Mouse (Mus musculus): Measurements from ENCODE around the gene Tubb5. TPM values are rescaled to one million over a fixed set of nuclear protein-coding genes. Genes with fewer than 3 reads are reported as not detected.

The Tubb5 gene
- polyA plus RNA-seq, 1 experiment from 2014 or later, result 1,042 TPM

GRCm38 (mm10) chr17:35809395-35809794 lies 28.7 kb downstream of the Tubb5 start:
- H3K4me2 ChIP-seq, result no peak overlapping the region
- H3K27ac ChIP-seq, result no peak overlapping the region
- H3K9ac ChIP-seq, result no peak overlapping the region
- H3K27me3 ChIP-seq, result no peaks in the 10 kb centered on the region
- no peaks in the 10 kb centered on the region for H3K36me3 ChIP-seq
- 82% methylated on average over 11 of the region's 11 CpGs for WGBS
- no peak for ATAC-seq (ENCODE audit: borderline replicate concordance, extremely low read depth, low FRiP score, low TSS enrichment)
- peaks cover 37% of the 10 kb centered on the region for H3K4me1 ChIP-seq
- no peak overlapping the region for H3K4me3 ChIP-seq
- H3K9me3 ChIP-seq, result no peaks in the 10 kb centered on the region

GRCm38 (mm10) chr17:35808073-35808472 lies 30.0 kb downstream of the Tubb5 start:
- Histone ChIP-seq H3K27ac (peak overlapping the region; percentile 25; the same call in 1 of the 2 replicates), H3K9me3 (no peaks in the 10 kb centered on the region), H3K9ac (no peak overlapping the region), H3K4me2 (no peak overlapping the region), H3K36me3 (no peaks in the 10 kb centered on the region), H3K4me3 (no peak overlapping the region), H3K27me3 (no peaks in the 10 kb centered on the region), H3K4me1 (peaks cover 28% of the 10 kb centered on the region)
- 51% methylated on average over 9 of the region's 9 CpGs for WGBS
- no peak for ATAC-seq (ENCODE audit: borderline replicate concordance, extremely low read depth, low FRiP score, low TSS enrichment)

DNA sequence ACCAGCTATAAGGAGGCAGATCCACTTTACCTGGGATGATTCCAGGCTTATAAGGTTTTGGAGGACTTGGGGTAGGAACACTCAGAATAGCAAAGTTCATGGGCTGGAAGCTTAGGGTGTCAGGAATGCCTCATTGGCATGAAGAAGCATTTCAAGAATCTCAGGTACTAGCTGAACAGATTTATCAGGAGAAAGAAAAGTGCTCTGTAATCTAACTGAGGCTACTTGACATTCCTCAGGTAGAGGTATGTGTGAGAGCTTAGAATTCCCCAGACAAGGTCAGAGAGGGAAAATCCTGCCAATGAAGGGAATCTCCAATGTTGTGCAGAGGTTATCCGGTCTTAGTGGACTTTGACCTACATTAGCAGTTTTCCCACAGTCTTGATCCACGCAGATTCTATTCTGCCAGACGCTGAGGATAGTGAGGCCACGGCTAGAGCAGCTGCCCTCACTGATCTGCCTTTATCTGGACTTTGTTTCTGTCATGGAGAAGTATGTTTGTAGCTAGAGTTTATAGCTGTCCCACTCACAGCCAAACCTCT lies 34.2 kb downstream of the Tubb5 start:
- Histone ChIP-seq H3K36me3 (no peaks in the 10 kb centered on the region), H3K4me1 (peaks cover 28% of the 10 kb centered on the region), H3K4me3 (no peak overlapping the region), H3K9me3 (no peaks in the 10 kb centered on the region), H3K9ac (no peak overlapping the region), H3K27ac (peak overlapping the region; percentile 73), H3K27me3 (no peaks in the 10 kb centered on the region), H3K4me2 (no peak overlapping the region)
- WGBS, result 45% methylated on average over 4 of the region's 4 CpGs
- ATAC-seq (ENCODE audit: borderline replicate concordance, extremely low read depth, low FRiP score, low TSS enrichment), result peak; percentile 37; the same call in 1 of the 2 replicates

- H3K9me3 ChIP-seq, result no peaks in the 10 kb centered on the region
- peak overlapping the region; percentile 45; the same call in 1 of the 2 replicates for H3K27ac ChIP-seq
- H3K36me3 ChIP-seq, result no peaks in the 10 kb centered on the region
- no peak overlapping the region for H3K4me3 ChIP-seq
- no peak overlapping the region for H3K4me2 ChIP-seq
- H3K4me1 ChIP-seq, result peaks cover 25% of the 10 kb centered on the region
- no peak for ATAC-seq (ENCODE audit: borderline replicate concordance, extremely low read depth, low FRiP score, low TSS enrichment)
- 20% methylated on average over 6 of the region's 6 CpGs for WGBS
- H3K27me3 ChIP-seq, result no peaks in the 10 kb centered on the region
- H3K9ac ChIP-seq, result no peak overlapping the region
Observed at GRCm38 (mm10) chr17:35803020-35803419, 35.1 kb downstream of the Tubb5 start.

DNA sequence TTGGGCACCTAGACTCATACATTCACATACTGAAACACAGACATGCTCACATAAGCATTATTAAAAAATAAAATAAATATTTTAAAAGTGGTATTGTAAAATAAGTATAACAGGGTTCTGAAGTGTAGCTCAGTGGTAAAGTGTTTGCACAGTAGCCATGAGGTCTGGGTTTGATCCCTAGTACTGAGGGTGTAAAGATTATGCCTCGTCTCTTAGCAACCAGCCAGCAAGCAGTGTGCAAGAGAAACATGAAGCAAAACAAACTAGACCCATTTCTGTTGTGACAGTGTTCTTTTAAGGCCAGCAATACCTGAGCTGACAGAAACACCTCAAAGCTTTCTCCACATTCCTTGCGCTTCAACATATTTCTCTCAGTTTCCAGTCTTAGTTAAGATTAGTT lies 37.2 kb downstream of the Tubb5 start:
- no peak overlapping the region for H3K4me3 ChIP-seq
- H3K27me3 ChIP-seq, result no peaks in the 10 kb centered on the region
- no peak overlapping the region for H3K4me2 ChIP-seq
- H3K9ac ChIP-seq, result no peak overlapping the region
- H3K27ac ChIP-seq, result 0 out of 2 replicates have a peak overlapping the region, but pooled peaks have one; percentile 7
- ATAC-seq (ENCODE audit: borderline replicate concordance, extremely low read depth, low FRiP score, low TSS enrichment), result no peak
- 53% methylated on average over 2 of the region's 2 CpGs for WGBS
- no peaks in the 10 kb centered on the region for H3K9me3 ChIP-seq
- H3K4me1 ChIP-seq, result peaks cover 25% of the 10 kb centered on the region
- no peaks in the 10 kb centered on the region for H3K36me3 ChIP-seq

GRCm38 (mm10) chr17:35796835-35797234 lies 41.3 kb downstream of the Tubb5 start:
- H3K4me1 ChIP-seq, result peaks cover 12% of the 10 kb centered on the region; the same call in 1 of the 2 replicates
- no peak overlapping the region for H3K4me3 ChIP-seq
- 67% methylated on average over 5 of the region's 5 CpGs for WGBS
- H3K27ac ChIP-seq, result no peak overlapping the region
- no peaks in the 10 kb centered on the region for H3K36me3 ChIP-seq
- H3K9me3 ChIP-seq, result no peaks in the 10 kb centered on the region
- no peak for ATAC-seq (ENCODE audit: borderline replicate concordance, extremely low read depth, low FRiP score, low TSS enrichment)
- no peaks in the 10 kb centered on the region for H3K27me3 ChIP-seq
- no peak overlapping the region for H3K9ac ChIP-seq
- H3K4me2 ChIP-seq, result no peak overlapping the region

DNA sequence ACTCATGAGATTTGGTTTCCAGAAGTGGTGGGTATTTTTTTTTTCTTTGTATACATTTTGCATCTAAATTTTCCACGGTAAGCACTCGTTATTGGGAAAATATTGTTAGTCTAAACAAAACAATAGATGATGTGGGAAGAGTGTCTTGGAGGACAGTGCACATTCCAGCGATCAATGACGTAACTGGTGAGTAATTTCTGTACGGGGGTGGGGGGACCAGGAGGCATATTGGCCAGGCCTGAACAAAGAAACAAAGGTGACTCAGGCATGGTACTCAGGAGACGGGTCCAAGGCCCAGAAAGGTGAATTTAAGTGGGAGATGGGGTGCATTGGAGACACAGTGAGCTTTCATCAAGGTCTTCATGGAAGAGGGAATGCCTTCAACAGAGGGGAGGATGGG lies 42.5 kb downstream of the Tubb5 start:
- Histone ChIP-seq H3K27ac (no peak overlapping the region), H3K27me3 (no peaks in the 10 kb centered on the region), H3K4me3 (no peak overlapping the region), H3K4me1 (0 out of 2 replicates have a peak, but pooled peaks cover 4% of the 10 kb centered on the region), H3K4me2 (no peak overlapping the region), H3K9me3 (no peaks in the 10 kb centered on the region), H3K36me3 (no peaks in the 10 kb centered on the region), H3K9ac (no peak overlapping the region)
- WGBS, result 62% methylated on average over 6 of the region's 6 CpGs
- ATAC-seq (ENCODE audit: borderline replicate concordance, extremely low read depth, low FRiP score, low TSS enrichment), result no peak

- Histone ChIP-seq H3K36me3 (no peaks in the 10 kb centered on the region), H3K4me2 (no peak overlapping the region), H3K9ac (no peak overlapping the region), H3K9me3 (no peaks in the 10 kb centered on the region), H3K27me3 (no peaks in the 10 kb centered on the region), H3K27ac (no peak overlapping the region), H3K4me3 (no peak overlapping the region), H3K4me1 (no peaks in the 10 kb centered on the region)
- WGBS, result 29% methylated on average over 2 of the region's 2 CpGs
- ATAC-seq (ENCODE audit: borderline replicate concordance, extremely low read depth, low FRiP score, low TSS enrichment), result no peak
Observed at GRCm38 (mm10) chr17:35795099-35795498, 43.0 kb downstream of the Tubb5 start.

- Histone ChIP-seq H3K9ac (no peak overlapping the region), H3K4me3 (no peak overlapping the region), H3K4me2 (no peak overlapping the region), H3K36me3 (no peaks in the 10 kb centered on the region), H3K9me3 (no peaks in the 10 kb centered on the region), H3K27me3 (no peaks in the 10 kb centered on the region), H3K27ac (no peak overlapping the region), H3K4me1 (no peaks in the 10 kb centered on the region)
- no peak for ATAC-seq (ENCODE audit: borderline replicate concordance, extremely low read depth, low FRiP score, low TSS enrichment)
- WGBS, result 42% methylated on average over 2 of the region's 2 CpGs
Observed at GRCm38 (mm10) chr17:35792837-35793236, 45.3 kb downstream of the Tubb5 start.

DNA sequence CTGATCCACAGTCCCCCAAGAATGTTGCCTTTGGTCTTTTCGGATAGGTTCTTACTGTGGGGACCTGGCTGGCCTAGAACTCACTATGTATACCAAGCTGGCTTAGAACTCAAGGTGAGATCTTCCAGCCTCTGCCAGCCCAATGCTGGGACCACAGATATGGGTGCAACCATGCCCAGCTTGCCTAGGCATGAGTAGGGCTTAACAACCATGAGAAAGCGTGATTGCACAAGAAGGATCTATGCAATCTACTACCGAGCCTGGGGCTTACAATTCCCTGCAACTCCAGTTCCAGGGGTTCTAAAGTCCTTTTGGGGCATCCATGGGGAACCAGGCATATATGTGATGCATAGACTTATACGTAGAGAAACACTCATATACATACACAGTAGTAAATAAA lies 47.2 kb downstream of the Tubb5 start:
- no peak overlapping the region for H3K9ac ChIP-seq
- ATAC-seq (ENCODE audit: borderline replicate concordance, extremely low read depth, low FRiP score, low TSS enrichment), result no peak
- no peaks in the 10 kb centered on the region for H3K9me3 ChIP-seq
- H3K4me1 ChIP-seq, result no peaks in the 10 kb centered on the region
- H3K4me3 ChIP-seq, result no peak overlapping the region
- no peaks in the 10 kb centered on the region for H3K36me3 ChIP-seq
- no peak overlapping the region for H3K4me2 ChIP-seq
- WGBS, result 87% methylated on average over 4 of the region's 4 CpGs
- no peaks in the 10 kb centered on the region for H3K27me3 ChIP-seq
- no peak overlapping the region for H3K27ac ChIP-seq

DNA sequence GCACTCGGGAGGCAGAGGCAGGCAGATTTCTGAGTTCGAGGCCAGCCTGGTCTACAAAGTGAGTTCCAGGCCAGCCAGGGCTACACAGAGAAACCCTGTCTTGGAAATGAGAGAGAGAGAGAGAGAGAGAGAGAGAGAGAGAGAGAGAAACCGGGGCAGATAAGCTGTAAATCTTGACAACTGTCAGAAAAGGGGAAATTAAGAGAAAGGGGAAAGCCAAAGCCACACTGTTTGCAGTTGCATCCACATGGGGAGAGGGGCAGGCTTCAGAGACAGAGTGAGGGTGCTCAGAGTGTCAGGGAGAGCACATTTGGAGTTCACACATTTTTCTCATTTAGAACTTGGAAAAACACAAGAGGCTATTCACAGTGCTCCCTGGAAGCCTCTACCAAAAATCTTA lies 50.1 kb downstream of the Tubb5 start:
- H3K4me3 ChIP-seq, result no peak overlapping the region
- H3K36me3 ChIP-seq, result no peaks in the 10 kb centered on the region
- no peaks in the 10 kb centered on the region for H3K4me1 ChIP-seq
- ATAC-seq (ENCODE audit: borderline replicate concordance, extremely low read depth, low FRiP score, low TSS enrichment), result no peak
- no peaks in the 10 kb centered on the region for H3K27me3 ChIP-seq
- WGBS, result 82% methylated on average over 3 of the region's 3 CpGs
- no peak overlapping the region for H3K27ac ChIP-seq
- H3K9ac ChIP-seq, result no peak overlapping the region
- no peak overlapping the region for H3K4me2 ChIP-seq
- no peaks in the 10 kb centered on the region for H3K9me3 ChIP-seq

GRCm38 (mm10) chr17:35787493-35787892 lies 50.6 kb downstream of the Tubb5 start:
- ATAC-seq (ENCODE audit: borderline replicate concordance, extremely low read depth, low FRiP score, low TSS enrichment), result no peak

DNA sequence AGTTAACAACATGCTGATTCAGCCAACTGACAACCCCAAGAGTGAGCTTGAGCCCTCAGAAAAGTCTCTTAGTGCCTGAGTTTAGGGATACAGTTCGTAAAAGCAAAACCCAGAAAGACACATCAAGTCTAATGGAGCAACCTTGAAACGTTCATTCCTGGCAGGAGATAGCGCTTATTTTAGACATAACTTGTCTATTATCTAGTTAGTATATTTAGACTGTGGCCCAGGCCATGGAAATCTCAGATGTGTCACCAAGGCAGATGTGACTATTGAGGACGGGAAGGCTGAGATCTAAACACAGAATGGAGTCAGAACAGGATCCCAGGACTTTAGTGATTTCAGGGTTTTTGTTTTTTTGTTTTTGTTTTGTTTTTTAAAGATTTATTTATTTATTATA lies 53.0 kb downstream of the Tubb5 start:
- no peaks in the 10 kb centered on the region for H3K27me3 ChIP-seq
- no peak for ATAC-seq (ENCODE audit: borderline replicate concordance, extremely low read depth, low FRiP score, low TSS enrichment)
- H3K36me3 ChIP-seq, result no peaks in the 10 kb centered on the region
- H3K9ac ChIP-seq, result no peak overlapping the region
- no peak overlapping the region for H3K4me3 ChIP-seq
- WGBS, result 68% methylated on average over 4 of the region's 4 CpGs
- H3K27ac ChIP-seq, result no peak overlapping the region
- no peak overlapping the region for H3K4me2 ChIP-seq
- H3K4me1 ChIP-seq, result no peaks in the 10 kb centered on the region
- no peaks in the 10 kb centered on the region for H3K9me3 ChIP-seq

More at GRCm38 (mm10) chr17:35787493-35787892, 50.6 kb downstream of the Tubb5 start:
- Histone ChIP-seq H3K27ac (no peak overlapping the region), H3K27me3 (no peaks in the 10 kb centered on the region), H3K36me3 (no peaks in the 10 kb centered on the region), H3K9me3 (no peaks in the 10 kb centered on the region), H3K9ac (no peak overlapping the region), H3K4me1 (no peaks in the 10 kb centered on the region), H3K4me3 (no peak overlapping the region), H3K4me2 (no peak overlapping the region)

Measured in lung, embryonic 15.5 days (tissue).